Mouse (Mus musculus) megakaryocyte, embryonic 14.5 days (primary cell): ENCODE results near the gene Calcoco2.

Experiments used
- FLI1 ChIP-seq: IDR thresholded peaks from 2 replicates; pipeline ENCODE4 v1.6.1; 2012; ENCODE audit warnings: low read length, inconsistent platforms, mixed read lengths
- GATA1 ChIP-seq: IDR thresholded peaks from 3 replicates; pipeline ENCODE4 v1.6.1; 2012; ENCODE audit warnings: mixed read lengths, low read length, inconsistent platforms, borderline replicate concordance

DNA sequence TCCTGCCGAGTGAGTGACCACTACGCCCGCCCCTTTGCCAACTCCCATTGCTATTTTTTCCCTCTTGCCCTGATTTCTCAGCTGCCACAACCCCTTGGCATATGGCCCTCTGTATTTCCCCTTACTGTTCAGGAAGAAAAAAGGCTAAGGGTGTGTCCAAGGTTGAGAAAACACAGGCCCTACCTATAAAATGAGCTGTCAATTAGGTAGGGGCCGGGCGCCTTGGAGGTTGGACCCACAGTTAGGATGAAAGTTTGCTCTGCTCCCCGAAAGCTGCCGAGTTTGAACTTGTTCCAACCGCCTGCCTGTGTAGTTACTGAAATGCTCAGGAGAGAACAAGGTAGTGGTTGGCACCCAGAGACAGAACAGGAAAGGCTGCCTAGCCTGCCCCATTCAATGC, 24.1 kb upstream of the Calcoco2 start:
- TF ChIP-seq GATA1 = no peak
- TF ChIP-seq FLI1 = no peak
